Mouse (Mus musculus) left cerebral cortex, adult 18-20 months (tissue): ENCODE data around the gene Zfp385a. TPM values are rescaled to one million over a fixed set of nuclear protein-coding genes. Genes with fewer than 3 reads are reported as not detected.
A peak's percentile ranks its signal among the peaks of the same experiment; 100 is the strongest.

Experiments used
- DNase-seq, 2 experiments: peaks; one replicate each; pipeline ENCODE4 v3.0.0; 2021 to 2022; ENCODE audit warnings: low spot score in 2 of 2, mixed read lengths in 1 of 2
- long read RNA-seq, 2 experiments: library from polyadenylated mRNA; stranded (forward); transcript quantifications; one replicate each; pipeline ENCODE4 v2.0.0; 2021
- total RNA-seq, 2 experiments: library from RNA; stranded (reverse); gene quantifications; 2 replicates each; pipeline ENCODE4 v1.2.3; 2021

Gene Zfp385a
- total RNA-seq: 10 to 100 TPM; 72.0 to 79.3 TPM
- long read RNA-seq, experiment 1, transcript Zfp385a-203 (7 exons, 2,221 nt): minor isoform, 6 of 37 reads
- long read RNA-seq, experiment 1, transcript Zfp385a-201 (8 exons, 2,298 nt): major isoform, 10 of 37 reads
- long read RNA-seq, experiment 1, partial matches to known transcripts: 17 of 37 reads
- long read RNA-seq, experiment 1, other reads (novel, unspliced or antisense): 1 of 37 reads
- long read RNA-seq, experiment 2, partial matches to known transcripts: 1 of 18 reads
- long read RNA-seq, experiment 2, other reads (novel, unspliced or antisense): 13 of 18 reads

DNA sequence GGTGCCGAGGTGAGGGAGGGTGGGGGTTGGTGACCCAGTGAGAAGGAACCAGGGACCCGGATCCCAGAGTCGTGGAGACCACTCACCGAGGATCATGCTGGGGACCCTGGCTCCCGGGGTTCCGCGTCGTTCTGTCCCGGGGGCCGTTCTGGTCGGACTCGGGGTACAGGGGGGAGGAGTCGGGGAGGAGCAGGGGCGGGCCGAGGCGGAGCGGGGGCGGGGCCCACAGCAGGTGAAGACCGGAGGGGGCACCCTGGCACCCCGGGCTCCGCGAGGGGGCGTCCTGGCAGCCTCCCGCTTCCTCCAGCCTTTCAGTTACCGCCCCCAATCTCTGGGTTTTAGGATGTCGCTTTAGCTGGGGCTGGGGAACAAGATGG, at the start of gene Zfp385a:
TSS of gene Zfp385a (minus strand) at position 133 of the 377 bp plus-strand sequence.
- DNase-seq: peak; percentile 80 to 84

- no peak for DNase-seq
These were observed 48.8 kb upstream of the Zfp385a start for GRCm38 (mm10) chr15:103388556-103389145.

DNA sequence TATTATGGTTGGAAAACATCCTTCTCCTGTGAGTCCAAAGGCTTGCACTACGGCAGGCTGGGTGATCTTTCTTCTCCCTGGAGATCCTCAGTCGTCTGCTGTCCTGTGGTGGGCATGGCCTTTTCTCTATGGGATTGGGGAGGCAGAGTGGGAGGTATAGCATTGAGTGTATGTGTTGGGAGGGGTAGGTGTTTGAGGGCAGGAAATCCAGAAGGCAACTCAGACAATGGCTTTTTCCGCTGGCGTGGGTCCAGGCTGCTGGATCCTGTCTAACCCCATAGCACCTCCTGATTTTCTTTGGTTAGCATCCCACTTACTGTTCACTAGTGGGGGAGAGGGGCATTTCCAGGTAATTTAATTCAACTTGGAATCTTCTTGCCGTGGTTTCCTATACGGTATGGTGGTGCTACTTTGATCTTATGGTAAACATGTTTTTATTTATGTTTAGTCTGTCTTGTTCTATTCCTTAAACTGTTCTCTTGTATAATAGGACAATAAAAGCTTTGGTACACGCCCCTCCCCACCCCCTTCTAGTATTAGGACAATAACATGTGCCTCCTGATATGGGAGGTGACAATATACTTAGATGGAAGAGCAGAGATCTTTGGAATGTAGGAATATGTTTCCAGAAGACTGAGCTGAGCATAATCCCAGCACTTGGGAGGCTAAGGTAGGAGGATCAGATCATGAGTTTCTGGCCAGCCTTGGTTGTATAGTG, 44.0 kb upstream of the Zfp385a start:
- no peak for DNase-seq

GRCm38 (mm10) chr15:103382795-103383406, 43.0 kb upstream of the Zfp385a start:
- DNase-seq: no peak

- DNase-seq: no peak
These were observed 42.2 kb upstream of the Zfp385a start for GRCm38 (mm10) chr15:103382075-103382474.

DNA sequence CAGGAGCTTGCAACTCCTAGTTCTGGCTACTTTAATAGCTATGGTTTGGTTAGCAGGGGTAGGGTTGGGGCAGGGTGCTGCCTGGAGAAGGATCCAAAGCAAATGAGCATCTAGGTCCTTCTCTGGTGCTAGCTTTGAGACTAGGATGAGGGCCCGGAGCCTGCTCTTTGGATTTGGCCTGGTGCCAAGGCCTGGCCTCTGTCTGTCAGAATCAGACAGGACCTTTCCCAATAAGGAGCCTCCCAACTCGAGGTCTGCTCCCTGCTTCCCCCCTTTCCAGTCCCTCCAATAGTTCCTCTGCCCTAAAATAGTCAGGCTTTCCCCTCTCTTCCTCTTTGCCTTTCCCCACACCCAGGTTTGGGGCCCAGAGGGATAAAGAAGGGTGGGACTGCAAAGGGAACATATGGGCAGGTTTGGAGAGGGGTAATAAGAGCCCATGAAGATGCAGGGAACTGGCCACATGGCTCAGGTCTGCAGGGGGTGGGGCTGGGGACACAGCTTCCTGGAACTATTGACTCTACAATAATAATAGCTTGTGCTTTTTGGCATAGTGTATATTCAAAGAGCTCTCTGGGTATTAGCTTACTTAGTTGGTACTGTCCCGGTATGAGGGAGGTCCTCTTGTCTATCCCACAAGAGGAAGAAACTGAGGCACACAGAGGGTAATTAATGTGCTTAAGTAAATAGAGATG, 38.9 kb upstream of the Zfp385a start:
- no peak for DNase-seq

DNA sequence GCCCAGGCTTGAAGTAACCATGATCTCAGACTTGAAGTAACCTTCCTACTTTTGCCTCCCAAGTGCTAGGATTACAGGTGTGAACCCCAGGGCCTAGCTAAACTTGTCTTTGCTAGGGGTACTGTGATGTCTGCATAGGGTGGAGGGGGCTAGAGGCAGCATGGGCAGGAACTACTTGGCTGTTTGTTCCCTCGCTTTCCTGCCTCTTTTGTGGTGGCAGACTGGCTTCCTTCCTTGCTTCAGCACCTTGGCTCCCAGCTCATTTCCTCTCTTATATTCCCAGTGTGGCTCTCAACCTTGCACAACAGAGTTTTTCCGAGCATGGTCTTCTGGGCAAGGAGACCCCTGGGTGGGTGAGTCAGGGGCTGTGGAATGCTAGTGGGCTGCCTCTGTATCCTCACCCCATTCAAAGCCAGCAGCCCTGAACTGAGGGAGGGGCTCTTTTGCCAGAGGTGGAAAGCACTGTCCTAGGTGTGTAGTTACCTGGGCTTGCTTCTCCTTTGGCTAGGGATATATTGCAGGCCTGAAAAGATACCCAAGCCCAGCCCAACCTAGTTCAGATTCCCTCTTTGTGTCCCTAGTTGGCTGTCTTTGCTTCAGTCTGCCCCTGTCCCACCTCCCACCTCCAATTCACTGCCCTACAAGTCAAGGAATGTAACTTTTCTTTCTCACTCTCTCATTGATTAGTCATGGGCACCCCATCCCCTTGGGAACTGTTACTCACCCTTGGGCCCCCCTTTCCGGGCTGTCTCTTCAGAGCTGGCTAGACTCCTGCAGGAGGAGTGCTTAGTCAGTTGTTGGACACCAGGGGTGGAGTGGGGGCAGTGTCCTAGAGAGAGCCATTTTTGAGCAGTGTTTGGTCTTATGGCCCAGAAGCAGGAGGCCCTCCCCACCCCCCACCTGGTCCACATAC, 38.1 kb upstream of the Zfp385a start:
- DNase-seq: no peak

DNA sequence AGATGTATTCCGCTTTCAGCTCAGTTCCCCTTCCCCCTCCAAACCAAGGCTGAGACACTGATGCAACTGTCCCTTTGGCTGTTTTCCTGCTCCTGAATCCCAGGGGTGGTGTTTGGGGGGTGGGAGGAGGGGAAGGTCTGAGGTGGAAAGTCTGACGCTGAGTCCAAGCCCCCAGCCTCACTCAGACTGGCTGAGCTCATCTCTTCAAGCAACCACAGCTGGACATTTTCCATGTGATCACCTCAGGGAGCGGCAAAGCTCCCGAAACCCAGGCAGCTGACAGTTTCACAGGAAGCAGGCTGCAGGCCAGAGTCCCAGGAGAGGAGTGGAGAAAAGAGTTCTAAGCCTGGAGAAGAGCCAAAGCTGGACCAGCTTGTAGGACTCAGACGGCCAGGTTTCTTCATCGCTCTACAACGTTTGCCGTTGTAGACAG, 37.0 kb upstream of the Zfp385a start:
- DNase-seq: no peak

- no peak for DNase-seq
These were observed 35.4 kb upstream of the Zfp385a start for GRCm38 (mm10) chr15:103375112-103375800.

DNA sequence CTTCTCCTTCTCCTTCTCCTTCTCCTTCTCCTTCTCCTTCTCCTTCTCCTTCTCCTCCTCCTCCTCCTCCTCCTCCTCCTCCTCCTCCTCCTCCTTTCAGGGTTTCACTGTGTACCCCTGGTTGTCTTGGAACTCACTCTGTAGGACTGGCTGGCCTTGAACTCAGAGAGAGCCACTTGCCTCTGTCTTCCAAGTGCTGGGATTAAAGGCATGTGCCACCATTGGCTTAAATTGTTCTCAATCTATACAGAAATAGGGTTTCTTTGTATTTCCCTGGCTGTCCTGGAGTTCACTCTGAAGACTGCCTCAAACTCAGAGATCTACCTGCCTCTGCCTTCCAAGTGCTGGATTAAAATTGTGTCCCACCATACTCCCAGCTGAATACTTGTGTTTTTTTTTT, 32.6 kb upstream of the Zfp385a start:
- no peak for DNase-seq

GRCm38 (mm10) chr15:103371741-103372140, 31.8 kb upstream of the Zfp385a start:
- DNase-seq: no peak

GRCm38 (mm10) chr15:103371208-103371607, 31.3 kb upstream of the Zfp385a start:
- DNase-seq: no peak

DNA sequence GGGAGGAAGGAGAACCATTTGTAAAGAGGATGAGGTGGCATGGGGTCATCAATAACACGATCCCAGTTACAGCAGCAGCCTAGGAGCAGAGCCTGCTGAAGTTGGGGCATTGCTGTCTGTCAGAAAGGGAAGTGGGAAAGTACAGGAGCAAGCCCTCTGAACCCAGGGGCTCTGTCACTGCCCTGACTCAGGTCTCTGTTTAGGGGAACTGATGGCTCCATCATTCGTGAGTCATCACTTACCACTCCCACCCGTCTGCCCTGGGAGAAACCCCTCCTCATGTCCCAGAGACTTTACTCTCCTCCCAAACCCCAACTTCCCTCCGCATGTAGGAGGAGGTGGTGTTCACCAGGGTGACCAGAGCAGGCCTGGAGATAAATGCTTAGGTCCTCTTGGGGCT, 30.6 kb upstream of the Zfp385a start:
- no peak for DNase-seq

GRCm38 (mm10) chr15:103369123-103369522, 29.2 kb upstream of the Zfp385a start:
- DNase-seq: peak in 1 of 2 experiments; percentile 30

DNA sequence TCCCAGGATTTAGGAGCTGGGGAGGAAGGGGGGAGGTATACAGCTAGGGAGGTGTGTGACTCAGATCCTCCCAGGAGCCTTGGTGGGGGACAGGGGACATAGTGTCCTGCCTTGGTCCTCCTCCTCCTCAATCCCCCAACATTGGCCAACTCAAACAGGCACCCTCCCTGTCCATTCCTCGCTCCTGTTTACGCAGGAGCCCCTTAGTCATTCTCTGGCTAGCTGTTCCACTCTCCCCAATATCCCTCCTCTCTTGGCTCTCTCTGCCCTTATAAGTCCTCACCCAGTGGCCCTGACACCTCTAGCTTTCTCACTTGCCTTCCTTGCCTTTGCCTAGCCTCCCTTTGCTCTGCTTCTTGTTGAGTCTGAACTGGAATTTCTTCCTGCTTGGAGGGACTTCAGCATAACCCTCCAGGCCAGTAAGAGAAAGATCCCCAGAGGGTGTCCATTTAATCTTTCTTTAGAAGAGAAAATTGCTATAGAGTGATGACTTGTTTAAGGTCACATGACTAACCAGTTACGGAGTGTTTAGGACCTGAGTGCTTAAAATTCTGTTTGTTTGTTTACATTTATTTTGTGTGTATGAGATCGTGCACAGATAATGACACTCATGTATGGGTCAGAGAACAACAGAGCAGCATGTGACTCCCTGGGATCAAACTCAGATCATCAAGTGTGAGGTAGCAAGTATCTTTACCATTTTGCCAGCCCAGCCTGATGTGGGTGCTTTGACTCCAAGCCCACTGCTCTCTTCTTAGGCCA, 28.5 kb upstream of the Zfp385a start:
- no peak for DNase-seq

- no peak for DNase-seq
These were observed 26.7 kb upstream of the Zfp385a start, which contains the start of gene Itga5 for GRCm38 (mm10) chr15:103366376-103367149. Gene Itga5, minus strand, starts transcription at chr15:103366763.

DNA sequence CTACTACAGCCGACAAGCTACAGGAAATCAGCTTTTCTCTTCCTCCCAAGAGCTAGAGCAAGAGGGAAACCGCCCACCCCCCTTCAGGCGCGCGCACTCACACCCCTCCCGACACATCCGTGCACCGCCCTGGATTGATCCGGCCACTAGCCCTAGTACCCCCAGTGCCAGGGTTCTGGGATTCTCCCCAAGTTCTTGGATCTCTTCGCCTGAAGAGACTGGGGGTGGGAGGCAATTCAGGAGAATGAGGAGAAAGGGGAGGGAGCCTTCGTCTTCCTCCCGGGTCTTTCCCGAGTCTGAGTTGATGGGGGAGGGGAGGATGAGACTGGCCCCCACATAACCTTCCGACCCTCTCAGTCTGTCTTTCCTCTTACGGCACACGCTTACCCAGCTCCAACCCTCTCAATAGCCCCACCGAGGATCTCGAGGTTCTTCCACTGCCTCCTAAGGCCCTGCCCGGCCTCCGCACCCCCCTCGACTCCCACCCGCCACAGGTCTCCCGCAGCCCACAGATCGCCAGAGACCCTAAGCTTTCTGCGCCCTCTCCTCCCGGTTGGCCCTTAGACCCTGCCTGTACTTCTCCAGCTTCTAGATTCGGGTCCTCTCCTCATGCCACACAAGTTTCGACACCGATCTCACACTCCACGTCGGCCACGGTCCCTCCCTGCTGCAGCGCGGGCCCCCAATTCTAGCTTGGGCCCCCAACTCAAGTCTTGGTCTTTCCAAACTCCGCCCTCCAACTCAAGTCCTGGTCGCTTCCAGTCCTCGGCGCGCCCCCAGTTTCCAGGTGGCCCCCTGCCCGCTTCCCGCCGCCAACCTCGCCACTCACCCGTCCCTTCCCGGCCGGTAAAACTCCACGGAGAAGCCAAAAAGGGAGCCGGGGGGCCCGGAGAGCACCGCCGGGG, 25.8 kb upstream of the Zfp385a start:
- no peak for DNase-seq
